Mouse (Mus musculus): ENCODE measurements at regions not wholly inside any gene's neighbourhood (a gene's known extent, or its start where the extent isn't known, plus 50 kb on each side); places are given as distances from the start of the nearest gene placed in this dataset.

GRCm38 (mm10) chr19:25729103-25729502, 56.9 kb downstream of the Dmrt2 start:
- no peak for DNase-seq (ENCODE audit: low spot score in 2 of 2)

GRCm38 (mm10) chr19:25729633-25730032, 57.4 kb downstream of the Dmrt2 start:
- DNase-seq (ENCODE audit: low spot score in 2 of 2) = no peak

GRCm38 (mm10) chr19:25778455-25778854, 106.2 kb downstream of the Dmrt2 start:
- no peak for DNase-seq (ENCODE audit: low spot score in 2 of 2)

GRCm38 (mm10) chr19:25779356-25779755, 107.1 kb downstream of the Dmrt2 start:
- no peak for DNase-seq (ENCODE audit: low spot score in 2 of 2)

GRCm38 (mm10) chr19:25781314-25781713, 109.1 kb downstream of the Dmrt2 start:
- DNase-seq (ENCODE audit: low spot score in 2 of 2) = no peak

- no peak for DNase-seq (ENCODE audit: low spot score in 2 of 2)
Observed at GRCm38 (mm10) chr19:25802692-25803091, 130.5 kb downstream of the Dmrt2 start.

GRCm38 (mm10) chr19:25805351-25805750, 133.1 kb downstream of the Dmrt2 start:
- no peak for DNase-seq (ENCODE audit: low spot score in 2 of 2)

GRCm38 (mm10) chr19:25813651-25814050, 141.4 kb downstream of the Dmrt2 start:
- no peak for DNase-seq (ENCODE audit: low spot score in 2 of 2)

GRCm38 (mm10) chr19:25845158-25845557, 172.9 kb downstream of the Dmrt2 start:
- no peak for DNase-seq (ENCODE audit: low spot score in 2 of 2)

- DNase-seq (ENCODE audit: low spot score in 2 of 2) = no peak
Observed at GRCm38 (mm10) chr19:25856344-25856743, 184.1 kb downstream of the Dmrt2 start.

GRCm38 (mm10) chr19:25863312-25863711, 191.1 kb downstream of the Dmrt2 start:
- DNase-seq (ENCODE audit: low spot score in 2 of 2) = no peak

GRCm38 (mm10) chr19:25906721-25907120, 234.5 kb downstream of the Dmrt2 start:
- DNase-seq (ENCODE audit: low spot score in 2 of 2) = no peak

- DNase-seq (ENCODE audit: low spot score in 2 of 2) = peak in 1 of 2 experiments; percentile 36
Observed at GRCm38 (mm10) chr19:25922052-25922451, 249.8 kb downstream of the Dmrt2 start.

- DNase-seq (ENCODE audit: low spot score in 2 of 2) = no peak
Observed at GRCm38 (mm10) chr19:25922806-25923205, 250.6 kb downstream of the Dmrt2 start.

GRCm38 (mm10) chr19:25923727-25924384, 251.6 kb downstream of the Dmrt2 start:
- no peak for DNase-seq (ENCODE audit: low spot score in 2 of 2)

- DNase-seq (ENCODE audit: low spot score in 2 of 2) = peak; percentile 36 to 42
Observed at GRCm38 (mm10) chr19:25924385-25924769, 252.2 kb downstream of the Dmrt2 start.

- no peak for DNase-seq (ENCODE audit: low spot score in 2 of 2)
Observed at GRCm38 (mm10) chr19:25927220-25927619, 255.0 kb downstream of the Dmrt2 start.

- DNase-seq (ENCODE audit: low spot score in 2 of 2) = no peak
Observed at GRCm38 (mm10) chr19:25937343-25937742, 265.1 kb downstream of the Dmrt2 start.

- no peak for DNase-seq (ENCODE audit: low spot score in 2 of 2)
Observed at GRCm38 (mm10) chr19:25971210-25971609, 299.0 kb downstream of the Dmrt2 start.

GRCm38 (mm10) chr19:25975202-25975601, 303.0 kb downstream of the Dmrt2 start:
- DNase-seq (ENCODE audit: low spot score in 2 of 2) = no peak

- no peak for DNase-seq (ENCODE audit: low spot score in 2 of 2)
Observed at GRCm38 (mm10) chr19:25980308-25980707, 308.1 kb downstream of the Dmrt2 start.

GRCm38 (mm10) chr19:26014620-26015180, 342.5 kb downstream of the Dmrt2 start:
- DNase-seq (ENCODE audit: low spot score in 2 of 2) = peak in 1 of 2 experiments; percentile 15

- DNase-seq (ENCODE audit: low spot score in 2 of 2) = no peak
Observed at GRCm38 (mm10) chr19:26021141-26021540, 348.9 kb downstream of the Dmrt2 start.

Data from gastrocnemius, adult 8-10 months (tissue).